Mouse (Mus musculus) midbrain, postnatal 0 days (tissue): ENCODE measurements around the gene Atf6. TPM values are rescaled to one million over a fixed set of nuclear protein-coding genes. Genes with fewer than 3 reads are reported as not detected.

Source experiments
- ATAC-seq: fragments of 200-750 bp; cut with Nextera tagmentation; 2 replicates; pipeline ENCODE4 v1.8.0; 2017; ENCODE audit warnings: moderate number of reproducible peaks, mild to moderate bottlenecking, moderate TSS enrichment, moderate library complexity; ENCODE audit not compliant: low FRiP score
- DNase-seq: peaks from one replicate; pipeline ENCODE4 v3.0.0-alpha.2; 2015; ENCODE audit warnings: low spot score
- H3K27ac ChIP-seq: fragments of 300-500 bp; sonication (generic); 2 replicates; pipeline ENCODE4 v1.5.1; 2014; ENCODE audit warnings: low read depth, mild to moderate bottlenecking, low read length, mixed read lengths
- H3K27me3 ChIP-seq: fragments of 300-500 bp; sonication (generic); 2 replicates; pipeline ENCODE4 v1.6.1; 2014; ENCODE audit warnings: low read length, control low read depth, mixed read lengths; ENCODE audit not compliant: insufficient read depth
- H3K36me3 ChIP-seq: fragments of 300-500 bp; sonication (generic); 2 replicates; pipeline ENCODE4 v1.6.1; 2014; ENCODE audit warnings: low read length, control low read depth, mixed read lengths; ENCODE audit not compliant: insufficient read depth
- H3K4me1 ChIP-seq: fragments of 300-500 bp; sonication (generic); 2 replicates; pipeline ENCODE4 v1.6.1; 2014; ENCODE audit warnings: mild to moderate bottlenecking, control low read depth, antibody characterized with exemption, low read length, mixed read lengths; ENCODE audit not compliant: insufficient read depth
- H3K4me2 ChIP-seq: fragments of 300-500 bp; sonication (generic); 2 replicates; pipeline ENCODE4 v1.6.1; 2014; ENCODE audit warnings: low read depth, mild to moderate bottlenecking, low read length, mixed read lengths; ENCODE audit not compliant: poor library complexity, severe bottlenecking
- H3K4me3 ChIP-seq: fragments of 300-500 bp; sonication (generic); 2 replicates; pipeline ENCODE4 v1.5.1; 2014; ENCODE audit warnings: low read depth, mild to moderate bottlenecking, low read length, moderate library complexity
- H3K9ac ChIP-seq: fragments of 300-500 bp; sonication (generic); replicated peaks from 2 replicates; pipeline ENCODE4 v1.6.1; 2014; ENCODE audit warnings: mild to moderate bottlenecking, low read length, moderate library complexity, mixed read lengths; ENCODE audit not compliant: poor library complexity, severe bottlenecking
- H3K9me3 ChIP-seq: fragments of 300-500 bp; sonication (generic); 2 replicates; pipeline ENCODE4 v1.6.1; 2016; ENCODE audit warnings: low read length, control low read depth
- CTCF ChIP-seq: IDR thresholded peaks from 2 replicates; pipeline ENCODE4 v1.5.1; 2016; ENCODE audit warnings: antibody characterized with exemption, mild to moderate bottlenecking
- WGBS: fragments of 180-500 bp; shearing (Covaris S2); extraction: QIAGEN DNeasy Blood & Tissue Kit; methylation state at CpG from one replicate; pipeline ENCODE4 v1.1.7; 2014; 5-methylcytosine and 5-hydroxymethylcytosine counted together
- polyA plus RNA-seq: library from polyadenylated mRNA; unstranded; fragments of >200 nt; fragmentation: Nextera tagmentation; extraction: Ambion mirVana; gene quantifications from 2 replicates; pipeline ENCODE4 v1.2.1, GENCODE M21; 2015
- total RNA-seq: library from RNA; depleted of rRNA; stranded (reverse); fragments of >200 nt; gene quantifications from 2 replicates; pipeline ENCODE4 v1.2.3, GENCODE M21; 2014

Gene Atf6
- total and polyA plus RNA-seq, 2 experiments from 2014 or later = 5.4 to 17.4 TPM

- H3K27me3 ChIP-seq = peaks cover 17% of the 10 kb centered on the region
- peak; percentile 28 for DNase-seq
- H3K27ac ChIP-seq = no peak overlapping the region
- H3K4me2 ChIP-seq = peak overlapping the region; percentile 97
- peaks cover 9% of the 10 kb centered on the region; the same call in 1 of the 2 replicates for H3K4me1 ChIP-seq
- H3K9ac ChIP-seq = peak overlapping the region; percentile 61
- under 1% methylated on average over 71 of the region's 71 CpGs for WGBS
- no peak for TF ChIP-seq CTCF
- peak overlapping the region; percentile 62 for H3K4me3 ChIP-seq
- H3K36me3 ChIP-seq = no peaks in the 10 kb centered on the region
- ATAC-seq = peak; percentile 73
- H3K9me3 ChIP-seq = no peaks in the 10 kb centered on the region
Observed at GRCm38 (mm10) chr1:170907456-170908191, 40.1 kb upstream of the Atf6 start.

GRCm38 (mm10) chr1:170907111-170907455, 39.5 kb upstream of the Atf6 start:
- WGBS = 20% methylated on average over 11 of the region's 11 CpGs
- Histone ChIP-seq H3K4me3 (peak overlapping the region; percentile 62), H3K9me3 (no peaks in the 10 kb centered on the region), H3K27me3 (peaks cover 17% of the 10 kb centered on the region), H3K9ac (peak overlapping the region; percentile 61), H3K4me1 (peaks cover 9% of the 10 kb centered on the region; the same call in 1 of the 2 replicates), H3K27ac (no peak overlapping the region), H3K36me3 (no peaks in the 10 kb centered on the region), H3K4me2 (peak overlapping the region; percentile 97)
- ATAC-seq = peak; percentile 48; the same call in 1 of the 2 replicates
- DNase-seq = no peak
- TF ChIP-seq CTCF = no peak

GRCm38 (mm10) chr1:170903485-170903884, 35.9 kb upstream of the Atf6 start:
- Histone ChIP-seq H3K27me3 (peaks cover 14% of the 10 kb centered on the region), H3K4me2 (no peak overlapping the region), H3K4me1 (peaks cover 8% of the 10 kb centered on the region; the same call in 1 of the 2 replicates), H3K36me3 (no peaks in the 10 kb centered on the region), H3K9me3 (no peaks in the 10 kb centered on the region), H3K4me3 (no peak overlapping the region), H3K9ac (no peak overlapping the region), H3K27ac (no peak overlapping the region)
- TF ChIP-seq CTCF = no peak
- 74% methylated on average over 5 of the region's 5 CpGs for WGBS
- DNase-seq = no peak
- no peak for ATAC-seq

- H3K36me3 ChIP-seq = no peaks in the 10 kb centered on the region
- TF ChIP-seq CTCF = peak; percentile 90
- no peak overlapping the region for H3K9ac ChIP-seq
- H3K9me3 ChIP-seq = no peaks in the 10 kb centered on the region
- DNase-seq (peak; percentile 90), ATAC-seq (peak; percentile 75; the same call in 1 of the 2 replicates)
- 0 out of 2 replicates have a peak overlapping the region, but pooled peaks have one; percentile 22 for H3K4me2 ChIP-seq
- no peak overlapping the region for H3K27ac ChIP-seq
- H3K27me3 ChIP-seq = peaks cover 7% of the 10 kb centered on the region; the same call in 1 of the 2 replicates
- H3K4me3 ChIP-seq = no peak overlapping the region
- WGBS = 27% methylated on average over 10 of the region's 10 CpGs
- H3K4me1 ChIP-seq = no peaks in the 10 kb centered on the region
Observed at GRCm38 (mm10) chr1:170901536-170902238, 34.1 kb upstream of the Atf6 start.

- no peaks in the 10 kb centered on the region for H3K9me3 ChIP-seq
- H3K4me2 ChIP-seq = peak overlapping the region; percentile 18; the same call in 1 of the 2 replicates
- ATAC-seq = peak; percentile 32; the same call in 1 of the 2 replicates
Observed at GRCm38 (mm10) chr1:170900799-170901467, 33.4 kb upstream of the Atf6 start.

More at GRCm38 (mm10) chr1:170900799-170901467, 33.4 kb upstream of the Atf6 start:
- Histone ChIP-seq H3K27ac (no peak overlapping the region), H3K9ac (no peak overlapping the region), H3K36me3 (no peaks in the 10 kb centered on the region), H3K4me3 (no peak overlapping the region), H3K27me3 (peaks cover 7% of the 10 kb centered on the region; the same call in 1 of the 2 replicates), H3K4me1 (no peaks in the 10 kb centered on the region)
- WGBS = 32% methylated on average over 10 of the region's 10 CpGs
- TF ChIP-seq CTCF = peak; percentile 74
- peak; percentile 84 for DNase-seq
